Mouse (Mus musculus) embryonic facial prominence, embryonic 13.5 days (tissue): ENCODE measurements around the gene Rbm20. TPM values are rescaled to one million over a fixed set of nuclear protein-coding genes. Genes with fewer than 3 reads are reported as not detected.

Experiments
- ATAC-seq: fragments of 200-750 bp; cut with Nextera tagmentation; 2 replicates; pipeline ENCODE4 v1.8.0; 2017; ENCODE audit warnings: low read depth; ENCODE audit not compliant: insufficient number of reproducible peaks, insufficient read depth, low FRiP score, low TSS enrichment
- H3K27ac ChIP-seq: fragments of 300-500 bp; sonication (generic); 2 replicates; pipeline ENCODE4 v1.5.1; 2015; ENCODE audit warnings: moderate library complexity, mild to moderate bottlenecking, inconsistent platforms
- H3K27me3 ChIP-seq: fragments of 300-500 bp; sonication (generic); 2 replicates; pipeline ENCODE4 v1.6.1; 2015; ENCODE audit warnings: mild to moderate bottlenecking, inconsistent platforms
- H3K36me3 ChIP-seq: fragments of 300-500 bp; sonication (generic); 2 replicates; pipeline ENCODE4 v1.6.1; 2015; ENCODE audit warnings: mild to moderate bottlenecking, inconsistent platforms
- H3K4me1 ChIP-seq: fragments of 300-500 bp; sonication (generic); 2 replicates; pipeline ENCODE4 v1.6.1; 2015; ENCODE audit warnings: inconsistent platforms
- H3K4me2 ChIP-seq: fragments of 300-500 bp; sonication (generic); 2 replicates; pipeline ENCODE4 v1.6.1; 2015; ENCODE audit warnings: moderate library complexity, mild to moderate bottlenecking, inconsistent platforms
- H3K4me3 ChIP-seq: fragments of 300-500 bp; sonication (generic); 2 replicates; pipeline ENCODE4 v1.5.1; 2015; ENCODE audit warnings: mild to moderate bottlenecking, inconsistent platforms
- H3K9ac ChIP-seq: fragments of 300-500 bp; sonication (generic); 2 replicates; pipeline ENCODE4 v1.6.1; 2015; ENCODE audit warnings: mild to moderate bottlenecking, inconsistent platforms
- H3K9me3 ChIP-seq: fragments of 300-500 bp; sonication (generic); 2 replicates; pipeline ENCODE4 v1.6.1; 2016; ENCODE audit warnings: inconsistent platforms
- WGBS: fragments of 180-500 bp; shearing (Covaris S2); methylation state at CpG from one replicate; pipeline ENCODE4 v1.1.7; 2015; ENCODE audit warnings: mixed read lengths; 5-methylcytosine and 5-hydroxymethylcytosine counted together
- polyA plus RNA-seq: library from polyadenylated mRNA; unstranded; fragments of >200 nt; fragmentation: Nextera tagmentation; extraction: Ambion mirVana; gene quantifications from 2 replicates; pipeline ENCODE4 v1.2.1, GENCODE M21; 2015

The Rbm20 gene
- polyA plus RNA-seq, 1 experiment from 2014 or later: 4.2 TPM

GRCm38 (mm10) chr19:53724053-53724452, 46.9 kb downstream of the Rbm20 start:
- WGBS: 85% methylated on average over 5 of the region's 5 CpGs
- Histone ChIP-seq H3K27ac (no peak overlapping the region), H3K36me3 (no peaks in the 10 kb centered on the region), H3K9ac (no peak overlapping the region), H3K9me3 (no peaks in the 10 kb centered on the region), H3K27me3 (no peaks in the 10 kb centered on the region), H3K4me1 (peaks cover 26% of the 10 kb centered on the region), H3K4me2 (no peak overlapping the region), H3K4me3 (no peak overlapping the region)
- ATAC-seq: no peak

GRCm38 (mm10) chr19:53726340-53726739, 49.2 kb downstream of the Rbm20 start:
- Histone ChIP-seq H3K4me1 (peaks cover 31% of the 10 kb centered on the region), H3K27me3 (no peaks in the 10 kb centered on the region), H3K27ac (no peak overlapping the region), H3K36me3 (no peaks in the 10 kb centered on the region), H3K9ac (no peak overlapping the region), H3K9me3 (no peaks in the 10 kb centered on the region), H3K4me3 (no peak overlapping the region), H3K4me2 (peak overlapping the region; percentile 32)
- 30% methylated on average over 12 of the region's 12 CpGs for WGBS
- ATAC-seq: no peak

- Histone ChIP-seq H3K4me1 (peaks cover 35% of the 10 kb centered on the region), H3K9ac (no peak overlapping the region), H3K4me2 (peak overlapping the region; percentile 32; the same call in 1 of the 2 replicates), H3K27ac (no peak overlapping the region), H3K36me3 (no peaks in the 10 kb centered on the region), H3K4me3 (no peak overlapping the region), H3K9me3 (no peaks in the 10 kb centered on the region), H3K27me3 (no peaks in the 10 kb centered on the region)
- WGBS: 73% methylated on average over 11 of the region's 11 CpGs
- no peak for ATAC-seq
These were observed 49.6 kb downstream of the Rbm20 start for GRCm38 (mm10) chr19:53726755-53727154.

- Histone ChIP-seq H3K9me3 (no peaks in the 10 kb centered on the region), H3K9ac (no peak overlapping the region), H3K27me3 (no peaks in the 10 kb centered on the region), H3K36me3 (no peaks in the 10 kb centered on the region), H3K27ac (no peak overlapping the region), H3K4me2 (no peak overlapping the region), H3K4me1 (peaks cover 40% of the 10 kb centered on the region), H3K4me3 (no peak overlapping the region)
- ATAC-seq: no peak
- WGBS: 50% methylated on average over 4 of the region's 4 CpGs
These were observed 50.2 kb downstream of the Rbm20 start for GRCm38 (mm10) chr19:53727277-53727676.

- ATAC-seq: no peak
- no peaks in the 10 kb centered on the region for H3K36me3 ChIP-seq
- H3K27ac ChIP-seq: no peak overlapping the region
- WGBS: 59% methylated on average over 9 of the region's 9 CpGs
- no peak overlapping the region for H3K9ac ChIP-seq
- H3K9me3 ChIP-seq: no peaks in the 10 kb centered on the region
- no peak overlapping the region for H3K4me3 ChIP-seq
- peaks cover 43% of the 10 kb centered on the region for H3K4me1 ChIP-seq
- no peaks in the 10 kb centered on the region for H3K27me3 ChIP-seq
- no peak overlapping the region for H3K4me2 ChIP-seq
These were observed 51.0 kb downstream of the Rbm20 start for GRCm38 (mm10) chr19:53727886-53728669.

- Histone ChIP-seq H3K4me2 (no peak overlapping the region), H3K4me3 (no peak overlapping the region), H3K9me3 (no peaks in the 10 kb centered on the region), H3K9ac (no peak overlapping the region), H3K4me1 (peaks cover 43% of the 10 kb centered on the region), H3K27me3 (no peaks in the 10 kb centered on the region), H3K36me3 (no peaks in the 10 kb centered on the region), H3K27ac (no peak overlapping the region)
- 80% methylated on average over 10 of the region's 10 CpGs for WGBS
- ATAC-seq: no peak
These were observed 52.8 kb downstream of the Rbm20 start for GRCm38 (mm10) chr19:53729919-53730318.

- peak overlapping the region; percentile 74 for H3K27ac ChIP-seq
- WGBS: 30% methylated on average over 8 of the region's 8 CpGs
- peaks cover 37% of the 10 kb centered on the region for H3K4me1 ChIP-seq
- H3K4me3 ChIP-seq: no peak overlapping the region
- H3K4me2 ChIP-seq: no peak overlapping the region
- H3K27me3 ChIP-seq: no peaks in the 10 kb centered on the region
- H3K9ac ChIP-seq: no peak overlapping the region
- no peaks in the 10 kb centered on the region for H3K36me3 ChIP-seq
- no peaks in the 10 kb centered on the region for H3K9me3 ChIP-seq
- peak; percentile 44 for ATAC-seq
These were observed 54.7 kb downstream of the Rbm20 start for GRCm38 (mm10) chr19:53731761-53732201.

GRCm38 (mm10) chr19:53734845-53735244, 57.7 kb downstream of the Rbm20 start:
- no peak overlapping the region for H3K4me2 ChIP-seq
- H3K4me1 ChIP-seq: peaks cover 22% of the 10 kb centered on the region
- no peak overlapping the region for H3K4me3 ChIP-seq
- no peaks in the 10 kb centered on the region for H3K9me3 ChIP-seq
- no peaks in the 10 kb centered on the region for H3K36me3 ChIP-seq
- no peak for ATAC-seq
- no peak overlapping the region for H3K27ac ChIP-seq
- H3K9ac ChIP-seq: no peak overlapping the region
- WGBS: 55% methylated on average over 5 of the region's 5 CpGs
- no peaks in the 10 kb centered on the region for H3K27me3 ChIP-seq

GRCm38 (mm10) chr19:53738701-53739131, 61.6 kb downstream of the Rbm20 start:
- Histone ChIP-seq H3K27me3 (no peaks in the 10 kb centered on the region), H3K4me3 (no peak overlapping the region), H3K4me2 (no peak overlapping the region), H3K9ac (no peak overlapping the region), H3K36me3 (no peaks in the 10 kb centered on the region), H3K4me1 (no peaks in the 10 kb centered on the region), H3K9me3 (no peaks in the 10 kb centered on the region), H3K27ac (no peak overlapping the region)
- 61% methylated on average over 6 of the region's 6 CpGs for WGBS
- no peak for ATAC-seq

GRCm38 (mm10) chr19:53739570-53740266, 62.6 kb downstream of the Rbm20 start:
- Histone ChIP-seq H3K36me3 (no peaks in the 10 kb centered on the region), H3K4me1 (no peaks in the 10 kb centered on the region), H3K4me2 (no peak overlapping the region), H3K27me3 (no peaks in the 10 kb centered on the region), H3K9me3 (no peaks in the 10 kb centered on the region), H3K27ac (no peak overlapping the region), H3K9ac (no peak overlapping the region), H3K4me3 (no peak overlapping the region)
- WGBS: 73% methylated on average over 8 of the region's 8 CpGs
- ATAC-seq: no peak

- Histone ChIP-seq H3K27ac (no peak overlapping the region), H3K36me3 (no peaks in the 10 kb centered on the region), H3K4me1 (no peaks in the 10 kb centered on the region), H3K4me3 (no peak overlapping the region), H3K4me2 (no peak overlapping the region), H3K9me3 (no peaks in the 10 kb centered on the region), H3K27me3 (no peaks in the 10 kb centered on the region), H3K9ac (no peak overlapping the region)
- WGBS: 88% methylated on average over 1 of the region's 1 CpGs
- no peak for ATAC-seq
These were observed 63.8 kb downstream of the Rbm20 start for GRCm38 (mm10) chr19:53740750-53741380.
